Mouse (Mus musculus) megakaryocyte, embryonic 14.5 days (primary cell): Measurements from ENCODE around the gene C1qtnf5. TPM values are rescaled to one million over a fixed set of nuclear protein-coding genes. Genes with fewer than 3 reads are reported as not detected.
A peak's percentile ranks its signal among the peaks of the same experiment; 100 is the strongest.

ENCODE experiments used
- H3K27me3 ChIP-seq: replicated peaks from 2 replicates; pipeline ENCODE3; 2012; ENCODE audit warnings: inconsistent platforms
- H3K36me3 ChIP-seq: replicated peaks from 2 replicates; pipeline ENCODE3; 2012; ENCODE audit warnings: low read length, inconsistent platforms, mixed read lengths
- H3K4me1 ChIP-seq: 2 replicates; pipeline ENCODE4 v1.6.1; 2012; ENCODE audit warnings: inconsistent platforms
- H3K4me3 ChIP-seq: replicated peaks from 2 replicates; pipeline ENCODE3; 2012; ENCODE audit warnings: moderate library complexity, mild to moderate bottlenecking, inconsistent platforms
- H3K9me3 ChIP-seq: 2 replicates; pipeline ENCODE4 v1.6.1; 2012; ENCODE audit warnings: inconsistent platforms
- FLI1 ChIP-seq: IDR thresholded peaks from 2 replicates; pipeline ENCODE4 v1.6.1; 2012; ENCODE audit warnings: low read length, inconsistent platforms, mixed read lengths
- GATA1 ChIP-seq: IDR thresholded peaks from 3 replicates; pipeline ENCODE4 v1.6.1; 2012; ENCODE audit warnings: mixed read lengths, low read length, inconsistent platforms, borderline replicate concordance
- polyA plus RNA-seq: library from polyadenylated mRNA; stranded (reverse); fragments of >175 nt; gene quantifications from 2 replicates; pipeline ENCODE4 v1.2.3, GENCODE M21; 2012; ENCODE audit warnings: low replicate concordance; ENCODE audit not compliant: insufficient read depth

Gene C1qtnf5
- polyA plus RNA-seq, 1 experiment: not detected

- no peaks in the 10 kb centered on the region for H3K9me3 ChIP-seq
- TF ChIP-seq GATA1: no peak
- TF ChIP-seq FLI1: no peak
- peak overlapping the region; percentile 86 for H3K4me3 ChIP-seq
- peaks cover 76% of the 10 kb centered on the region for H3K4me1 ChIP-seq
- no peaks in the 10 kb centered on the region for H3K36me3 ChIP-seq
- H3K27me3 ChIP-seq: peaks cover 77% of the 10 kb centered on the region
Observed at GRCm38 (mm10) chr9:44130581-44131275, 23.7 kb downstream of the C1qtnf5 start.

- Histone ChIP-seq H3K9me3 (no peaks in the 10 kb centered on the region), H3K4me1 (peaks cover 76% of the 10 kb centered on the region), H3K27me3 (peaks cover 82% of the 10 kb centered on the region), H3K4me3 (no peak overlapping the region), H3K36me3 (no peaks in the 10 kb centered on the region)
- no peak for TF ChIP-seq FLI1
- no peak for TF ChIP-seq GATA1
Observed at GRCm38 (mm10) chr9:44131276-44131590, 24.2 kb downstream of the C1qtnf5 start.

DNA sequence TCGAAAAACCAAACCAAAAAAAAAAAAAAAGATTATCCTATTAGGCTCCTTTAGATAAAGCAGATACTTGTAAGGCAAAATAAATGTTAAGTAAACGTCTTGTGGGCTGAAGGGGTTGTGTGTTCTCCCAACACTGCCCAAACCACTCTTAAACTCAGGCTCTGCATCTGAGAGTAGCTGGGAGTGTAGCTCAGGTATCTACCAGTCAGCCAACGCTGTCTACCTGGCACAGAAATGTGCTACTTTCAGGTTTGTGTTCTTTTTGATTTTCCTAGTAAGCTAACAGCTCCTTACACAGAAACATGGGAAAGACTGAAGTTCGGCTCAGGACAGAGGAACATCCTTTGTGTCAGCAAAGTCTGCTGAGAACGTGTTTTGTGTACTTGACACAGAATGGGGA, 25.2 kb downstream of the C1qtnf5 start:
- Histone ChIP-seq H3K4me1 (peaks cover 75% of the 10 kb centered on the region), H3K36me3 (no peaks in the 10 kb centered on the region), H3K4me3 (no peak overlapping the region), H3K27me3 (peaks cover 92% of the 10 kb centered on the region), H3K9me3 (no peaks in the 10 kb centered on the region)
- no peak for TF ChIP-seq FLI1
- TF ChIP-seq GATA1: no peak

DNA sequence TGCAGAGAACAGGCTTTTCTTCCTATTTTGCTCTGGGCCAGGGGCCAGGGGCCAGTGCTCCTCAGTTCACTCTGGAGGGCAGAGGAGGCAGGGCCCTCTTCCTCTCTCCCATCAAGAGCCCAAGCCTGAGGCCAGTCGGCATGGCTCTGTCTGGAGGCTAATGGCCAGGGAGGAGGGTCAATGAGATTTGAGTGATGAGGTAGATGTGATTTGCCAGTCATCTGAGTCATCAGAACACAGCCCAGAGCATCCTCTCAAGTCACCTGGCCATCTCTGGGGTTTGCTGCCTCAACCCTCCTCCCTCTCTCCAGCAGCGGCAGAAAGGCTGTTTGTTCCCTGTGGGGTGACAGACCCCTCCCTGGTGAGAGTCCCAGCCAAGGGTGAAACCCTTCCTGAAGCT, 26.2 kb downstream of the C1qtnf5 start:
- Histone ChIP-seq H3K27me3 (peaks cover 94% of the 10 kb centered on the region), H3K36me3 (no peaks in the 10 kb centered on the region), H3K4me1 (peaks cover 76% of the 10 kb centered on the region), H3K9me3 (no peaks in the 10 kb centered on the region), H3K4me3 (no peak overlapping the region)
- TF ChIP-seq FLI1 (no peak), GATA1 (no peak)

DNA sequence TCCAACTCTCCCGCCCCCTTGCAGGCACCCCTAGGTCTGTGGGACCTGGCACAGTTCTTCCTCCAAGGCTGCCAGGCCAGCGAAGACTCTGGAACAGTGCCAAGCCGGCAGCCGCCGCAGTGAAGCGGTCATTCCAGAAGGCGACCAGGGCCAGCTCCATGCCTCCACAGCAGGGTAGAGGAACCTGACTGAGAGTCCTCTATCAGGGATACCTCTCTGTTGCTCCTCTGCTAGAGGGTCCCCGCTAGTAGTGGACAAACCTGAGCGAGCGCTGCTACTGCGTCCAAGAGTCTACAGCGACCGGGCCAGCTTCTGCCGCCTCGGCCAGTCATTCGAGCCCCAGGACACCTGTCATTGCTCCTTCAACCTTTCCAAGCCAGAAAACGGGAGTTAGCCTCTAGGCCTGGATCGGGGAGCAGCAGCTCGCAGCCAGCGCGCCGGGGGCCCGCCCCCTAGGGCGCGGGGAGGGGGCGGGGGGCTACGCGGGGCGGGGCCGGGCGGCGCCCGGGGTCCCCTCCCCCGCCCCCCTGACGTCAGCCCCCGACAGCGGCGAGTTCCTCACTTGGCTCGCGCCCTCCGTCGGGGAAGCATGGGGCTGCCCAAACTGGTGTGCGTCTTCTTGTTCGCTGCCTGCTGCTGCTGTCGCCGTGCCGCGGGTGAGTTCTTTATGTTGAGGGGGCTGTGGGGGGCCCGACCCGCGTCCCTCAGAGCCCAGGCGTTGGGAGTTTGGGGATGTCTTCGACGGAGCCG, 27.2 kb downstream of the C1qtnf5 start, which contains the start of gene Mcam:
Gene Mcam, plus strand, starts transcription at position 369 of the 750 bp plus-strand sequence.
- Histone ChIP-seq H3K36me3 (peaks cover 1% of the 10 kb centered on the region), H3K4me3 (peak within 1 kb of the TSS; percentile 88), H3K27me3 (peaks cover 87% of the 10 kb centered on the region), H3K4me1 (peaks cover 78% of the 10 kb centered on the region), H3K9me3 (no peaks in the 10 kb centered on the region)
- TF ChIP-seq FLI1 (no peak), GATA1 (no peak)

DNA sequence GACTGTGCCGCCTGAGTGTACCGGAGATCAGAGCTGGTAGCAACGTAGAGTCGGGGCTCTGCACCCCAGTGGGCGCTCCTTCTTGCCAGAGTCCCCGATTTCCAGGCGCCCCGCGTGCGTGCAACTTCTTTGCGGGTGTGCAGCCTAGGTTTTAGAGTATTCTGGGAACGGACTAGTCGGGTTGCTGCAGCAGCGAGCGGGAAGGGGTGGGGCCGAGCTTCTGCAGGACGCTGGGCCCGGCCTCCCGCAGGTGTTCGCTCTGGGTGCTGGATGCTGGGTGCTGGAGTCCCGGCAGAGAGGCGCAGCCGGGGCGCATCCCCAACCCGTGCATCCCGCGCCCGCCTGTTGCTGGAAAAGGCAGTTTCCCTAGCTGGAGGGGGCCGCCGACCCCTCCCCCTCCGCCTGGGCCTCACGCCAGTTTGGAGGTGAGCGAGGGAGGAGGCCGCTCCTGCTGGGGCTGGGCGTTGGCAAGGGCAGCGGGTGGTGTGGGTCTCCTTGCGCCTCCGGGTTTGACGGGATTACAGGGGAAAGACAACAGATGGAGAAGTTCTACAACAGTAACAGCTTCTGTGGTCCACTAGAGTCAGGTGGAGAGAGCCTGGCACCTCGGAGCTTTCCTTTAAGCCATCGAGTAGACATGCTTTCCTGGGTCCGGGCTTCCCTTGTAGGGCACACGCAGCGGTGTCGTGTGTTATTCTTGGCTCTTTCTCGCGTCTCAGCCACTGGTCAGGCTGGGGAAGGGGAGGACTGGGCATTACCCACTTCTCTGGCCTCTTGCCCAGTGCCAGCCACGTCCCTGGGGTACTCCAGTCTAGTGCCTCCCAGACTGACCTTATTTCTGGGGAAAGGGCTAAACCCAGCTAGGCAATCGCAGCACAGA, 28.0 kb downstream of the C1qtnf5 start:
- Histone ChIP-seq H3K4me1 (peaks cover 76% of the 10 kb centered on the region), H3K4me3 (peak overlapping the region; percentile 88), H3K36me3 (peaks cover 8% of the 10 kb centered on the region), H3K27me3 (peaks cover 82% of the 10 kb centered on the region), H3K9me3 (no peaks in the 10 kb centered on the region)
- TF ChIP-seq GATA1: no peak
- TF ChIP-seq FLI1: no peak

DNA sequence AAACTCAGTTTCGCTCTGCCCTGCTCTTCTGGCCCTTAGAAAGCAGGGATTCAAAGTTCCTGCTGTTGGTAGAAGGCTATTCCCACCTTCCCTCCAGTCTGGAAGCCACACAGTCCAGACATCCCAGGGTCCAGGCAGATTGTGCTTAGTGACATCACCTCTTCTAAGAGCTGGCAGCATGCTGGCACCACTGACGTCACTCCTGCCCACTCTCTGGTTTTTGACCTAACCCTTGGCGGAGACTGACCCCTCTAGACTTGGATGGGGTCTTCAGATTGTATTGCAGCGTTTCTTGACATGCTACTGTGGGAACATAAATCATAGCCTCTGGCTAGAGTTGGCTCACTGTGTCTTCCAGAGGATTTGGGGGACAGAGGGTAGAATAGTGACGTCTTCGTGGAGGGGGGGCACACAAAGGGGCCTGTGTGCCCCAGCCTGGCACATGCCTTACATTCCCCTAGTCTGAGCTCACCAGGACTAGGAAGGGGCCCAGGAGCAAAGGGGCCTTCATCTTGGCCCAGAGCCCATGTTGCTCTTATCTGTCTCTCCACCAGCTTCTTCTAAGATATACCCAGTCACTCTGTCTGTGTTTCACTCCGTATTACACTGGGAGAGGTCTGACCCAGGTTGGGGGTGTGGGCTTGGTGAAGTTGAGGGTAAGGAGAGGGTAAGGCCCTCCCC, 28.8 kb downstream of the C1qtnf5 start:
- H3K27me3 ChIP-seq: peaks cover 74% of the 10 kb centered on the region

GRCm38 (mm10) chr9:44137846-44138245, 30.8 kb downstream of the C1qtnf5 start:
- H3K4me1 ChIP-seq: peaks cover 69% of the 10 kb centered on the region
- H3K36me3 ChIP-seq: peaks cover 33% of the 10 kb centered on the region
- H3K27me3 ChIP-seq: peaks cover 58% of the 10 kb centered on the region
- H3K4me3 ChIP-seq: peak overlapping the region; percentile 42
- no peaks in the 10 kb centered on the region for H3K9me3 ChIP-seq
- TF ChIP-seq FLI1 (no peak), GATA1 (no peak)

More for the DNA sequence above, 28.8 kb downstream of the C1qtnf5 start:
- peaks cover 16% of the 10 kb centered on the region for H3K36me3 ChIP-seq
- H3K4me1 ChIP-seq: peaks cover 75% of the 10 kb centered on the region
- peak overlapping the region; percentile 88 for H3K4me3 ChIP-seq
- TF ChIP-seq GATA1 (no peak), FLI1 (no peak)
- no peaks in the 10 kb centered on the region for H3K9me3 ChIP-seq

DNA sequence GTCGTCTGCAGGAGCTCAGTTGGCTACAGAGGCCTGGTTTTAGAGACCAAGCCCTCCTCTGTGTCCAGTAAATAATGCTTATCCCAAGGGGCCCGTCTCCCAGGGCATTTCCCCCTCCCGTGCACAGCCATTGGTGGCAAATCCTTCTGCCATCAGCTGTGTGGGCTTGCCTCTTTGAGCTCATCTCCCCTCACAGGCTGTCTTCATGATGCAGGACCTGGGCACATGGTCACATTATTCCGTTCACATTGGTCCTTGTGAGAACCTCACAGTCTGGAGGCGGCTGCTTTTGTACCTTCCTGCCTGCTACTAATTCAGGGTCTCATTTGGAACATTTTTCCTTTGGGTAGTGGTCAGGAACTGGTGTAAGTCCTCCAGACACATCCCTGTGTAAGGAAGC, 34.9 kb downstream of the C1qtnf5 start:
- no peaks in the 10 kb centered on the region for H3K9me3 ChIP-seq
- TF ChIP-seq GATA1 (no peak), FLI1 (no peak)
- peaks cover 43% of the 10 kb centered on the region for H3K4me1 ChIP-seq
- peaks cover 16% of the 10 kb centered on the region for H3K27me3 ChIP-seq
- peaks cover 69% of the 10 kb centered on the region for H3K36me3 ChIP-seq
- no peak overlapping the region for H3K4me3 ChIP-seq
